Mouse (Mus musculus) ovary, adult 2 months (tissue): ENCODE data around the gene Clec16a. TPM values are rescaled to one million over a fixed set of nuclear protein-coding genes. Genes with fewer than 3 reads are reported as not detected.

Source experiments
- polyA plus RNA-seq: library from polyadenylated mRNA; depleted of rRNA; stranded (reverse); fragments of >200 nt; gene quantifications from 2 replicates; pipeline ENCODE4 v1.2.3, GENCODE M21; 2012; rRNA removed

Gene Clec16a
- polyA plus RNA-seq, result 13.4 and 14.2 TPM in 2 replicates

DNA sequence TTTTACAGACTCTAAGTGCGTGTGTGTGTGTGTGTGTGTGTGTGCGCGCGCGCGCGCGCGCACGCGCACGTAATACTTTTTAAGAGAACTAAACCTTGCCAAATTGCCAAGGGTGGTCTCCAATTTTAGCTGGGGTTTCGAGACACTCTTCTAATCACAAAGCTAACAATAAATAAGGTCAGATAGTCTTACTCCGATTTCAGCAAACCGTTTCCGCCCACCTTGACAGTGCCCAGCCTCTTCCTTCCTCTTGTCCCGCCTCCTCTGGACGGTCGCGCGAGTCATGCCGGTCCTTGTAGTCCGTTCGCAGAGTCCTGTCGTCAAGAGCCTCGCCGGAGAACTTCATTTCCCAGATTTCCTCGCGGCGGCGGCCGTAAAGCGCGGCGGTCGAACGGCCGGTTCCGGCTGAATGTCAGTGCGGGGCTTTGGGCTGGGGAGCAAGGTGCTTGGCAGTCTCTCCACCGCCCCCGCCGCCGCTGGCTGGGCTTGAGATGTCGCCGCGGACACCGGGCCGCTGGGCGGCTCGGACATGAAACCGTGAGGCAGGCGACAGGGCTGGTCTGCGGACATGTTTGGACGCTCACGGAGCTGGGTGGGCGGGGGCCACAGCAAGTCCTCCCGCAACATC lies at the start of gene Clec16a:
Gene Clec16a, plus strand, starts transcription at position 345 of the 628 bp plus-strand sequence.

DNA sequence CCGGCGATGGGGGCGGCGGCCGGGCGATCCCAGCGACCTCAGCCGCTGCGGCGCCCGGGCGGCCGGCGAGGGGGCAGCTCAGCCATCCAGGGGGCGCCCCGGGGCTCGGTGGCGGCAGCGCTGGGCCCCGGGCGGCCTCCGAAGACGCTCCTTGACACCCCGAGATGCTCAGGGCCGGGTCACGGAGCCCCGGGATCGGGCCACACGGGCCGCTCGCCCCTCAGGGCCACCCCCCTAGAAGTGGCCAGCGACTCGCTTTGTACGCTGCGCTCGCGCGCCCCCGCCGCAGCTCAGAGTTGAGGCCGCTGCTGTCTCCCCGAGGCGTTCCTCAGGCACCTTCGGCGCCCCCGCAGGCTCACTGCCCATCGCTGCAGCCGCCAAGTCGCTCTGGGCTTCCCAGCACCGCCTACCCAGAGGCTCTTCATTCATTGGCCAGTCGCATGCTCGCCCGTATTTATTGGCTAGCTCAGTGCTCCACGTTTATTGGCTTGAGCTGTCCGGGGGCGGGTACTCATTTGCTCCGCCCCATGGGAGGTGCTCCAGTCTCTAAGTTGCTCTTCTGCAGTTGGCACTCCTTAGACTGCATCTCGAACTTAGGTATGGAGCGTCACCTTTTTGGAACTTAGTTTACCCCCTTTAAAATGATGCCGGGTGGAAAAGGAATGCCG lies 2.3 kb upstream of the Clec16a start, which contains the start of gene Dexi:
Gene Dexi, minus strand, starts transcription at position 357 of the 668 bp plus-strand sequence.

DNA sequence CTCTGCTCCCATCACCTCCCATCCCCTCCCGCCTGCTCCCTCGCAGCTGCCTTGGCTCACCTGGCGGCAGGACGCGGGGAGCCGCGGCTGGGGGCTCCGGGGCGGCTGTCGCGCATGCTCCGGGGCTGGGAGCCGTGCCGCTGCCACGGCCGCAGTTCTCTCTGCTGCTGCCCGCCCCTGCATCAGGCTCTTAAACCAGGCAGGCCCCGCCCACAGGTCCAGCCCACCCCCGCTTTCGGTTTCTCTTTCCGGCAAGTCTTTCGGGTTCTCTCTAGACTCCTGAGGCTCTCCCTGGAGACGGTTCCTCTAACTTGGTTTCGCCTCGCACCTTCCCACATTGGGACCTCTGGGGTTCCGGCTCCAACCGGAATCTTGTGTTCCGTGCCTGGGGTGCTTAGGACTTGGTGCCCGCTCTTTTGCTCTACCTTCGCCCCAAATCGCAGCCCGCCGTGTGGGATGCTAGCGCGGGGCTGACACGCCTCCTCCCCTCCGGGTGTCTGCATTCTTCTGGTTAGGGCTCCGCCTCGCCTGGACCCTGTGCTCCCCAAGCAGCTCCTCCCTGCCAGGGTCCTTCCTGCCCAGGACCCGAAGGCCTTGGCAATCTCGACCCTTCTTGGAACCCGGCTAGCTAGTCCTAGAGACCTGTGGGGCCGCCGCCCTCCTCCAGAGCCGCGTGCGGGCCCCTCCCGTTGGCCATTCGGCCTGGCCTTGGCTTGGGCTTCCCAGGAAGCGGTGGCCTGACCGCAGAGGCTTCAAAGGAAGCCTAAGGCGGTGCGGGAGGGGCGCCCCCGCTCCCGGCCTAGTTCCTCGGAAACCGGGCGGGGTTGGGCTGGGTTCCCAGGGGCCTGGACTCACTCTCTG lies 240.5 kb downstream of the Clec16a start, which contains the start of gene Socs1:
Gene Socs1, minus strand, starts transcription at position 166 of the 861 bp plus-strand sequence.

DNA sequence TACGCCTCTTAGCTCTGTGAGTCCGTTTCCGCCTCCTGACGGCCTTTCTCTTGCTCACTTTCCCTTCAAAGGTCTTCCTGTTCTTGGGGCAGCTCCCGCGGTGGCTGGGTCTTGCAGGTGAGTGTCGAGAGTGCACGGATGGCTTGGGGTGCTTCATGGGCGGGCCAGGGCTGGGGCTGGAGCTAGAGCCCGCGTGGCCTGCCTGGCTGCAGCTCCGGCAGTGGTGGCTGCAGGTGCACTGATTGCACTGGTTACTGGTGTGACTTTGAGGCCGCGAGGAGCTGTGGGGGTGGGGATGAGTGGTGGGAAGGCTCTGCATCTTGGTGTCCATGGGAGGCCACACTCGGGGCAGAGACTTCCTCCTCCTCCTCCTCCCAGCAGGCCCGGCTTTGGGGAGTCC lies 243.1 kb downstream of the Clec16a start, which contains the start of gene Tnp2:
Gene Tnp2, minus strand, starts transcription at position 390 of the 400 bp plus-strand sequence.

DNA sequence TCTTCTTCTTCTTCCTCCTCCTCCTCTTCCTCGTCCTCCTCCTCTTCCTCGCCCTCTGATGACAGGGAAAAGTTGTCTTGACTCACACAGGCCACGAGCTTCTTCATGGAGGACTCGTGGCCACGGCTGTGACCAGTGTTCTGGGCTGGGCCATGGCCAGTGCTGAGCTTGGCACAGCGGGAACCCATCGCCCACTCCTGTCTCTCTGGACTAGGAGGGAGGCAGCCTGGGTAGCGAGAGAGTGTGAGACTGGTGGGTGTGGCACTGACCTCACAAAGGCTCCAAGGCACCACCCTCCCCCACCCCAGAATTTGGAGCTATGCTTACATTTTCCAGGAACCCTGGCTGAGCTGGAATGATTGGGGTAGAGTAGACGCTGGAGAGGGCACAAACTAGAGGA lies 245.6 kb downstream of the Clec16a start, which contains the start of gene Prm3:
Gene Prm3, minus strand, starts transcription at position 213 of the 400 bp plus-strand sequence.

Other genes starting within 250 kb of the Clec16a start
- 43.1 and 43.6 TPM in 2 replicates for gene Emp2, start 231.4 kb upstream of the Clec16a start, polyA plus RNA-seq
- gene Tekt5, start 149.8 kb upstream of the Clec16a start, polyA plus RNA-seq, result 0.75 and 0.89 TPM in 2 replicates
- gene Nubp1, start 133.4 kb upstream of the Clec16a start, polyA plus RNA-seq, result 30.2 and 34.1 TPM in 2 replicates
- gene Tvp23a, start 98.0 kb upstream of the Clec16a start, polyA plus RNA-seq, result 3.7 and 4.2 TPM in 2 replicates
- 4.7 and 4.9 TPM in 2 replicates for gene Ciita, start 65.3 kb upstream of the Clec16a start, polyA plus RNA-seq
- 109 and 133 TPM in 2 replicates for gene Dexi, start 2.3 kb upstream of the Clec16a start, polyA plus RNA-seq
- 19.7 and 47.8 TPM in 2 replicates for gene Socs1, start 240.2 kb downstream of the Clec16a start, polyA plus RNA-seq
- not detected in 2 replicates for gene Tnp2, start 243.3 kb downstream of the Clec16a start, polyA plus RNA-seq
- not detected in 2 replicates for gene Prm3, start 245.6 kb downstream of the Clec16a start, polyA plus RNA-seq